Mouse (Mus musculus) retina, postnatal 1 day (tissue): ENCODE data around the gene Stat3.
A peak's percentile ranks its signal among the peaks of the same experiment; 100 is the strongest.

ENCODE experiments used
- DNase-seq: peaks from one replicate; pipeline ENCODE4 v3.0.0-alpha.2; 2012

The Stat3 gene

GRCm38 (mm10) chr11:100850038-100850777, 89.1 kb downstream of the Stat3 start, which contains the start of gene Stat5b:
Stat5b (minus strand) TSS chr11:100850724.
- DNase-seq: peak; percentile 90

- no peak for DNase-seq
Observed at GRCm38 (mm10) chr11:100849456-100850037, 89.8 kb downstream of the Stat3 start.

- DNase-seq: no peak
Observed at GRCm38 (mm10) chr11:100848789-100849379, 90.5 kb downstream of the Stat3 start.

- DNase-seq: no peak
Observed at GRCm38 (mm10) chr11:100848080-100848479, 91.3 kb downstream of the Stat3 start.

- DNase-seq: no peak
Observed at GRCm38 (mm10) chr11:100847572-100847971, 91.8 kb downstream of the Stat3 start.

GRCm38 (mm10) chr11:100845793-100846192, 93.5 kb downstream of the Stat3 start:
- no peak for DNase-seq

- no peak for DNase-seq
Observed at GRCm38 (mm10) chr11:100844121-100844520, 95.2 kb downstream of the Stat3 start.

- no peak for DNase-seq
Observed at GRCm38 (mm10) chr11:100843070-100843669, 96.2 kb downstream of the Stat3 start.

GRCm38 (mm10) chr11:100842025-100842424, 97.3 kb downstream of the Stat3 start:
- no peak for DNase-seq

GRCm38 (mm10) chr11:100840866-100841265, 98.5 kb downstream of the Stat3 start:
- DNase-seq: no peak

GRCm38 (mm10) chr11:100839523-100839922, 99.8 kb downstream of the Stat3 start:
- DNase-seq: no peak

GRCm38 (mm10) chr11:100838894-100839293, 100.4 kb downstream of the Stat3 start:
- no peak for DNase-seq

GRCm38 (mm10) chr11:100836923-100837702, 102.2 kb downstream of the Stat3 start:
- no peak for DNase-seq
